Mouse (Mus musculus) hindbrain, embryonic 16.5 days (tissue): ENCODE results near the gene Atp5j2. TPM values are rescaled to one million over a fixed set of nuclear protein-coding genes. Genes with fewer than 3 reads are reported as not detected.
"Not testable (repeated sequence)": the region's sequence is repeated elsewhere in the genome, so short reads cannot be mapped to it uniquely, and the experiment has no call there.

Experiments
- ATAC-seq: fragments of 200-750 bp; cut with Nextera tagmentation; 2 replicates; pipeline ENCODE4 v1.8.0; 2017; ENCODE audit warnings: moderate TSS enrichment, moderate library complexity
- H3K27ac ChIP-seq: fragments of 300-500 bp; sonication (generic); 2 replicates; pipeline ENCODE4 v1.5.1; 2014; ENCODE audit warnings: low read depth, mild to moderate bottlenecking, control low read depth, low read length, moderate library complexity
- H3K27me3 ChIP-seq: fragments of 300-500 bp; sonication (generic); replicated peaks from 2 replicates; pipeline ENCODE4 v1.6.1; 2014; ENCODE audit warnings: low read length; ENCODE audit not compliant: control insufficient read depth, insufficient read depth
- H3K36me3 ChIP-seq: fragments of 300-500 bp; sonication (generic); 2 replicates; pipeline ENCODE4 v1.6.1; 2014; ENCODE audit warnings: mild to moderate bottlenecking, low read length, moderate library complexity, mixed read lengths; ENCODE audit not compliant: control insufficient read depth, insufficient read depth
- H3K4me1 ChIP-seq: fragments of 300-500 bp; sonication (generic); 2 replicates; pipeline ENCODE4 v1.6.1; 2014; ENCODE audit warnings: low read depth, low read length; ENCODE audit not compliant: control insufficient read depth, insufficient read depth
- H3K4me2 ChIP-seq: fragments of 300-500 bp; sonication (generic); 2 replicates; pipeline ENCODE4 v1.6.1; 2014; ENCODE audit warnings: mild to moderate bottlenecking, low read length, control low read depth, moderate library complexity
- H3K4me3 ChIP-seq: fragments of 300-500 bp; sonication (generic); 2 replicates; pipeline ENCODE4 v1.5.1; 2014; ENCODE audit warnings: mild to moderate bottlenecking, low read length, control low read depth, moderate library complexity
- H3K9ac ChIP-seq: fragments of 300-500 bp; sonication (generic); 2 replicates; pipeline ENCODE4 v1.6.1; 2014; ENCODE audit warnings: low read depth, mild to moderate bottlenecking, control low read depth, low read length, moderate library complexity
- H3K9me3 ChIP-seq: fragments of 300-500 bp; sonication (generic); 2 replicates; pipeline ENCODE4 v1.6.1; 2014; ENCODE audit warnings: mild to moderate bottlenecking, low read length, moderate library complexity; ENCODE audit not compliant: control insufficient read depth
- WGBS: fragments of 180-500 bp; shearing (Covaris S2); extraction: QIAGEN DNeasy Blood & Tissue Kit; methylation state at CpG from one replicate; pipeline ENCODE4 v1.1.7; 2014; 5-methylcytosine and 5-hydroxymethylcytosine counted together
- polyA plus RNA-seq: library from polyadenylated mRNA; unstranded; fragments of >200 nt; fragmentation: Nextera tagmentation; extraction: Ambion mirVana; gene quantifications from 2 replicates; pipeline ENCODE4 v1.2.1, GENCODE M21; 2015

Gene Atp5j2
- polyA plus RNA-seq: 673 and 743 TPM in 2 replicates

- H3K27me3 ChIP-seq: no peaks in the 10 kb centered on the region
- peaks cover 25% of the 10 kb centered on the region for H3K36me3 ChIP-seq
- peaks cover 19% of the 10 kb centered on the region for H3K4me1 ChIP-seq
- WGBS: 91% methylated on average over 2 of the region's 2 CpGs
- H3K4me2 ChIP-seq: peak within 1 kb of the TSS; percentile 90
- peak within 1 kb of the TSS; percentile 76 for H3K27ac ChIP-seq
- peak within 1 kb of the TSS; percentile 76 for H3K9ac ChIP-seq
- ATAC-seq: no peak
- no peaks in the 10 kb centered on the region for H3K9me3 ChIP-seq
- H3K4me3 ChIP-seq: peak within 1 kb of the TSS; percentile 77
These were observed at the start of gene Atp5j2 for GRCm38 (mm10) chr5:145191962-145192361. Atp5j2 (minus strand) TSS chr5:145192062.

GRCm38 (mm10) chr5:145234636-145235035 is 42.8 kb upstream of the Atp5j2 start:
- no peaks in the 10 kb centered on the region for H3K27me3 ChIP-seq
- no peak overlapping the region for H3K4me2 ChIP-seq
- no peak overlapping the region for H3K27ac ChIP-seq
- no peak for ATAC-seq
- H3K36me3 ChIP-seq: peaks cover 29% of the 10 kb centered on the region
- no peaks in the 10 kb centered on the region for H3K9me3 ChIP-seq
- peaks cover 15% of the 10 kb centered on the region for H3K4me1 ChIP-seq
- no peak overlapping the region for H3K9ac ChIP-seq
- H3K4me3 ChIP-seq: no peak overlapping the region

GRCm38 (mm10) chr5:145231893-145232411 is 40.1 kb upstream of the Atp5j2 start:
- Histone ChIP-seq H3K9ac (peak overlapping the region; percentile 98), H3K9me3 (no peaks in the 10 kb centered on the region), H3K27me3 (no peaks in the 10 kb centered on the region), H3K4me2 (peak overlapping the region; percentile 84), H3K4me1 (peaks cover 15% of the 10 kb centered on the region), H3K27ac (peak overlapping the region; percentile 91), H3K4me3 (peak overlapping the region; percentile 99), H3K36me3 (peaks cover 17% of the 10 kb centered on the region)
- peak; percentile 84 for ATAC-seq
- WGBS: under 1% methylated on average over 46 of the region's 49 CpGs

- Histone ChIP-seq H3K4me1 (peaks cover 15% of the 10 kb centered on the region), H3K9me3 (no peaks in the 10 kb centered on the region), H3K9ac (peak within 1 kb of the TSS; percentile 98), H3K27me3 (no peaks in the 10 kb centered on the region), H3K27ac (peak within 1 kb of the TSS; percentile 91), H3K36me3 (peaks cover 16% of the 10 kb centered on the region), H3K4me3 (peak within 1 kb of the TSS; percentile 99), H3K4me2 (peak within 1 kb of the TSS; percentile 84)
- peak; percentile 98 for ATAC-seq
- WGBS: under 1% methylated on average over 39 of the region's 42 CpGs
These were observed 39.6 kb upstream of the Atp5j2 start, which contains the start of gene Zfp655 for GRCm38 (mm10) chr5:145231367-145231871. Zfp655 (plus strand) TSS chr5:145231715.

- H3K9me3 ChIP-seq: no peaks in the 10 kb centered on the region
- no peaks in the 10 kb centered on the region for H3K27me3 ChIP-seq
- peak overlapping the region; percentile 84 for H3K4me2 ChIP-seq
- no peak for ATAC-seq
- WGBS: 88% methylated on average over 4 of the region's 4 CpGs
- H3K27ac ChIP-seq: no peak overlapping the region
- H3K4me1 ChIP-seq: peaks cover 15% of the 10 kb centered on the region
- no peak overlapping the region; the same call in 1 of the 2 replicates for H3K9ac ChIP-seq
- peak overlapping the region; percentile 99 for H3K4me3 ChIP-seq
- H3K36me3 ChIP-seq: peaks cover 11% of the 10 kb centered on the region
These were observed 38.8 kb upstream of the Atp5j2 start for GRCm38 (mm10) chr5:145230641-145231040.

GRCm38 (mm10) chr5:145229283-145229682 is 37.4 kb upstream of the Atp5j2 start:
- H3K27ac ChIP-seq, H3K4me2 ChIP-seq, H3K36me3 ChIP-seq, H3K9ac ChIP-seq, H3K9me3 ChIP-seq, H3K27me3 ChIP-seq, ATAC-seq, H3K4me3 ChIP-seq: not testable (repeated sequence)
- 85% methylated on average over 6 of the region's 6 CpGs for WGBS
- peaks cover 15% of the 10 kb centered on the region for H3K4me1 ChIP-seq

- Histone ChIP-seq H3K4me3 (no peak overlapping the region), H3K36me3 (peaks cover 5% of the 10 kb centered on the region), H3K4me1 (peaks cover 3% of the 10 kb centered on the region; the same call in 1 of the 2 replicates), H3K9me3 (no peaks in the 10 kb centered on the region), H3K9ac (no peak overlapping the region), H3K27ac (no peak overlapping the region), H3K27me3 (no peaks in the 10 kb centered on the region), H3K4me2 (no peak overlapping the region)
- WGBS: 62% methylated on average over 2 of the region's 2 CpGs
- ATAC-seq: no peak
These were observed 34.6 kb upstream of the Atp5j2 start for GRCm38 (mm10) chr5:145226453-145226852.

- no peak for ATAC-seq
- no peak overlapping the region for H3K4me3 ChIP-seq
- H3K4me2 ChIP-seq: no peak overlapping the region
- H3K27ac ChIP-seq: no peak overlapping the region
- H3K27me3 ChIP-seq: no peaks in the 10 kb centered on the region
- WGBS: 85% methylated on average over 12 of the region's 12 CpGs
- no peaks in the 10 kb centered on the region for H3K9me3 ChIP-seq
- H3K4me1 ChIP-seq: no peaks in the 10 kb centered on the region
- peaks cover 23% of the 10 kb centered on the region for H3K36me3 ChIP-seq
- H3K9ac ChIP-seq: no peak overlapping the region
These were observed 31.5 kb upstream of the Atp5j2 start for GRCm38 (mm10) chr5:145223395-145223794.

- WGBS: 90% methylated on average over 5 of the region's 5 CpGs
These were observed 31.0 kb upstream of the Atp5j2 start for GRCm38 (mm10) chr5:145222840-145223239.

More at GRCm38 (mm10) chr5:145222840-145223239, 31.0 kb upstream of the Atp5j2 start:
- Histone ChIP-seq H3K4me1 (no peaks in the 10 kb centered on the region), H3K9ac (no peak overlapping the region), H3K9me3 (no peaks in the 10 kb centered on the region), H3K27me3 (no peaks in the 10 kb centered on the region), H3K36me3 (peaks cover 25% of the 10 kb centered on the region), H3K4me2 (no peak overlapping the region), H3K27ac (no peak overlapping the region), H3K4me3 (no peak overlapping the region)
- no peak for ATAC-seq
